Mouse (Mus musculus) layer of hippocampus, postnatal 36 days (tissue): ENCODE measurements around the gene Cd300ld5. TPM values are rescaled to one million over a fixed set of nuclear protein-coding genes. Genes with fewer than 3 reads are reported as not detected.
"Not testable (repeated sequence)": the region's sequence is repeated elsewhere in the genome, so short reads cannot be mapped to it uniquely, and the experiment has no call there.

ENCODE experiments used
- DNase-seq, 2 experiments: peaks; one replicate each; pipeline ENCODE4 v3.0.0; 2022
- total RNA-seq, 2 experiments: library from RNA; stranded (reverse); gene quantifications; 2 replicates each; pipeline ENCODE4 v1.2.3; 2021

Cd300ld5 gene
- total RNA-seq, 2 experiments from 2014 or later, result 1.8 TPM; not detected in 1

GRCm38 (mm10) chr11:115048259-115048658 lies 10.7 kb upstream of the Cd300ld5 start, which contains the start of gene Cd300ld3:
TSS of gene Cd300ld3 (minus strand) at chr11:115048409.
- no peak for DNase-seq

- not testable (repeated sequence) for DNase-seq
These were observed 10.7 kb downstream of the Cd300ld5 start, which contains the start of gene Cd300ld4 for GRCm38 (mm10) chr11:115026912-115027311. TSS of gene Cd300ld4 (minus strand) at chr11:115027012.

GRCm38 (mm10) chr11:115016093-115016492 lies 21.5 kb downstream of the Cd300ld5 start, which contains the start of gene Cd300ld2:
TSS of gene Cd300ld2 (minus strand) at chr11:115016193.
- DNase-seq, result not testable (repeated sequence)

DNA sequence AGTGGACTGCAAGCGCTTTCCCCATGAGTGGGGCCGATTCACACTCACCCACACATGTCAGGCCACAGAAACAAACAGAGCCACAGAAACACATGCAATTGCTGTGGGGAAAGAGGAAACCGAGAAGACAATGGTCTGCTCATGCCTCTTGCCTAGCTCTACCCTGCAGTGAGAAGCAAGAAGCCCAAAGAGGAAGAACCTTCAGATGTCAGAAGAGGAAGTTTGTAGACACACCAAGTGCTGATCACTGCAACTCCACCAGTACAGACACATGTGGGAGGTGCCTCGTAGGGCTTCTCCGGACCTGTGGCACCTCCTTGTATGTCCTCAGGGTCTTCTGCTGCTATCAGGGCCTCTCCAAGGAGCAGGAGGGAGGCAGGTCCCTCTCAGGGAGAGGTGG lies 33.5 kb downstream of the Cd300ld5 start:
- no peak for DNase-seq

DNA sequence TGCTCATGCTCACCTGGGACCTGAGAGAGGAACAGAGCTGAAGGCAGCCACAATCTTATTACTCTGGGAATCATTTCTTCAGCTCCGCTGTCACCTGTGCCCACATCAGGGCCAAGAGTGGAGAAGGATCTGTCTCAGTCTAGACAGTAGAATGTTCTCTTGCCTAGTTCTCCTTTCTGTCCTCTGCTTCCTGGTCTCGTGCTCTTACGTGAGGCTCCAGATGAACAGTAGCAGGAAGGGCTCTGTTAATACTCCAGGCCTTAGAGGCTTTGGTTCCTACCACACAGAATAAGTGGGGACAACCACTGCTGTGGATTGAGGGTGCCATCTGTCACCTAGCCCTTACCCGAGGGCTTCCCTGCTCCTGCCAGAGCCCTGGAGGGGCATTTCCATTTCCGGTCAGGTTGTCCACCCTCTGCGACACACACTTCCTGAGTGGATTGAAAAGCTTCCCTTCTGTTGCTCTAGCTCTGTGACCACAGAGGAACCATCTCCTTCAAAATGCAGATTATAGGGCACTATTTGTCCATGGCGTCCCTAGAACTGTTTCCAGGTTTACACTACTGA lies 36.0 kb downstream of the Cd300ld5 start, which contains the start of gene Cd300c2:
TSS of gene Cd300c2 (minus strand) at position 407 of the 567 bp plus-strand sequence.
- no peak for DNase-seq

DNA sequence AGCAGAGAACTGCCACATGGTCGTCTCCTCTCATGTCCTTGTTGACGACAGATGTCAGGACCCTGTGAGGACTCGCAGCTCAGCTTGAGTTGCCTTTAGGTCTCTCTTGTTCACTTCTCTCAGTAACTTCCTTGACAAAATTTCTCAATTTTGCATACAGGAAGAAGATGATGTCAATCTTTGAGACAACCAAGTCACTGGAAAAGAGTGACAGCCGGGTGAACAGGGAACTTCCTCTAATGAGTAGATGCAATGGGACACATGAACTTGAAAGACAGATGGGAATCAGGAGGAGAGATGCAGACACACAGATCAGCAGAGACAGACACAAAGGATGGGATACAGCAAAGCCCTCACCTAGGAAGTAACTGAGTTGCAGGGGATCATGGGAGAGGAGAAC lies 47.8 kb downstream of the Cd300ld5 start, which contains the start of gene Cd300ld:
TSS of gene Cd300ld (minus strand) at position 130 of the 400 bp plus-strand sequence.
- DNase-seq, result no peak

DNA sequence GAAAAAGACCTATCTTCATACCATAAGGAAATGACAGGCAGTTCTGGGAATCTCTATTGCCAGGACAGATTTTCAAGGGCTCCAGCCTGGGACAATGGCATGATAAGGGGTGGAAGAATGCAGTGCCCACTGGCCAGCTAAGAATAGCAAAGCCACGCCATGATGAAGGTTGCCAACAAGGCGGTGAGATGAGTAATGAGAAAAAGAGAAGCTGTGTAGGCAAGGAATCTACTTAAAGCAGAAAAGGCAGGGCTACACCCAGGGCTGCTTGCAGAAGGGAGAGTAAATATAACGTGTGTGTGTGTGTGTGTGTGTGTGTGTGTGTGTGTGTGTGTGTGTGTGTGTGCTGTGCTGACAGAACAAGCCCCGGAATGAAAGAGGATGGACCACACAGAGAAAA lies 55.7 kb downstream of the Cd300ld5 start:
- no peak for DNase-seq

Other genes starting within 250 kb of the Cd300ld5 start
- gene Btbd17, start 241.8 kb downstream of the Cd300ld5 start, total RNA-seq, result 10 to 100 TPM; 24.1 to 24.6 TPM
- not detected for gene Gpr142, start 238.8 kb downstream of the Cd300ld5 start, total RNA-seq
- 1 to 10 TPM; 3.6 to 5.1 TPM for gene Gprc5c, start 186.6 kb downstream of the Cd300ld5 start, total RNA-seq
- gene Cd300a, start 147.7 kb downstream of the Cd300ld5 start, total RNA-seq, result under 1 TPM; 0.40 to 0.56 TPM
- not detected for gene Cd300lb, start 103.4 kb downstream of the Cd300ld5 start, total RNA-seq
- not detected for gene Cd300c, start 68.6 kb downstream of the Cd300ld5 start, total RNA-seq
- gene Cd300ld, start 47.8 kb downstream of the Cd300ld5 start, total RNA-seq, result under 1 TPM in 1 of 2 experiments, not detected in 1; 0.20 TPM
- 1 to 10 TPM; 3.3 to 3.7 TPM for gene Cd300c2, start 35.9 kb downstream of the Cd300ld5 start, total RNA-seq
- not detected for gene Cd300ld2, start 21.6 kb downstream of the Cd300ld5 start, total RNA-seq
- gene Cd300ld4, start 10.8 kb downstream of the Cd300ld5 start, total RNA-seq, result 1 to 10 TPM in 1 of 2 experiments, under 1 TPM in 1; 0.60 to 2.3 TPM
- not detected for gene Cd300ld3, start 10.6 kb upstream of the Cd300ld5 start, total RNA-seq
- gene Cd300e, start 24.4 kb upstream of the Cd300ld5 start, total RNA-seq, result not detected
- 1 to 10 TPM; 2.3 to 2.7 TPM for gene Rab37, start 53.7 kb upstream of the Cd300ld5 start, total RNA-seq
- gene Cd300lf, start 96.2 kb upstream of the Cd300ld5 start, total RNA-seq, result under 1 TPM; 0.22 to 0.58 TPM
- 10 to 100 TPM; 72.1 to 73.7 TPM for gene Slc9a3r1, start 125.6 kb upstream of the Cd300ld5 start, total RNA-seq
- 10 to 100 TPM; 16.7 to 19.1 TPM for gene Tmem104, start 149.7 kb upstream of the Cd300ld5 start, total RNA-seq
- 10 to 100 TPM; 21.7 to 24.1 TPM for gene Nat9, start 150.1 kb upstream of the Cd300ld5 start, total RNA-seq
- 10 to 100 TPM; 43.5 to 50.9 TPM for gene Grin2c, start 229.5 kb upstream of the Cd300ld5 start, total RNA-seq
- gene Fdxr, start 239.3 kb upstream of the Cd300ld5 start, total RNA-seq, result 10 to 100 TPM; 20.9 to 24.2 TPM